Mouse (Mus musculus): ENCODE measurements around the gene Cyp2w1. TPM values are rescaled to one million over a fixed set of nuclear protein-coding genes. Genes with fewer than 3 reads are reported as not detected.
A peak's percentile ranks its signal among the peaks of the same experiment; 100 is the strongest.

Gene Cyp2w1
- total RNA-seq (2021) = not detected

DNA sequence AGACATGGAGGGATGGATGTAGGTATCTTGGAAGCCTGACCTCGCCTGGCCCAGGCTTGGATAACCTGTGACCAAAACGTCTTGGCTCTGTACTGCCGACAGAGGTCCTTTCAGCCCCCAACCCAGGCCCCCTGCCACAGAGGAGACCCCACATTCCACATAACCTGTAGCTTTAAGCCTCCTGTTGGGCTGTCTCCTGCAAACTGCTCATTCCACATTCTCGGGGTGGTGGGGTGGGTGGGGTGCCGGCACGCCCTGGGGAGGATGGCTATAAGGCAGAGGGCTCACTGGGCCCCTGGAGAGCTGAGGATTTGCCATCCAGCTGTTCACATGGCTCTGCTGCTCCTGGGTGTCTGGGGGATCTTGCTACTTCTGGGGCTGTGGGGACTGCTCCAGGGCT is at the start of gene Cyp2w1:
Gene Cyp2w1 (plus strand): TSS at position 301 of the 400 bp plus-strand sequence.
- no peak for DNase-seq

DNA sequence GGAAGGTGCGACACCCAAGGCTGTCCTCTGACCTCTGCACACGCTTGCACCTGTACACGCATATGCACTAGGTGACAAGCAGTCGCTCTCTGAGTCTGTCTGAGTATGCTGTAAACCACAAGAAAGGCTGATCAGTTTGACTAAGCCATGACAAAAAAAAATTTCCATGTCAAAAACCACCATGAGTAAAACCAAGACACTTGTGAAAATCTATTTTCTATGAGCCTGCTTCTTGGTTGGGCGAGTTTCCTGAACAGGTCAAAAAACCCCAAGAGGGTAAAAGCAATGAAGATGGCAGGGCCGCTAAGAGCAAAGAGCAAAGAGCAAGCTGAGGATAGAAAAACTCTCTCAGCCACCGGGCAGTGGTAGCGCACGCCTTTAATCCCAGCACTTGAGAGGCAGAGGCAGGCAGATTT is 48.8 kb upstream of the Cyp2w1 start:
- no peak for DNase-seq

DNA sequence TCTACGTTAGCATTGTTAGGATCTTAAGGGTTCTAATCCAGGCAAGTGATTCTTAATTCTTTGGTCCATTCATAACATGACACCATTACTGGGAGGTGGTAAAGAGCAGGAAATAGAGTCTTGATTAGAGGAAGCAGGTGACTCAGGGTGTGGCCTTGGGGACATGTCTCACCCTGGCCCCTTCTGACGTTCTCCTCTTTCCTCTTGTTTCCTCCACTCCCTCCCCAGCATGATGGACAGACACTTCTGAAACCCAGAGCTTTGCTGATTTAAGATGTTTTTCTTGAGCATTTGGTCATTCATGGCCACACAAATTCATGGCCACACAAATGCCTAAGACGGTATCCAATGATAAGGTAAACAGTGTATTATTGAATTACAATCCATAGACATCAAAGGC is 42.5 kb upstream of the Cyp2w1 start:
- DNase-seq = no peak

DNA sequence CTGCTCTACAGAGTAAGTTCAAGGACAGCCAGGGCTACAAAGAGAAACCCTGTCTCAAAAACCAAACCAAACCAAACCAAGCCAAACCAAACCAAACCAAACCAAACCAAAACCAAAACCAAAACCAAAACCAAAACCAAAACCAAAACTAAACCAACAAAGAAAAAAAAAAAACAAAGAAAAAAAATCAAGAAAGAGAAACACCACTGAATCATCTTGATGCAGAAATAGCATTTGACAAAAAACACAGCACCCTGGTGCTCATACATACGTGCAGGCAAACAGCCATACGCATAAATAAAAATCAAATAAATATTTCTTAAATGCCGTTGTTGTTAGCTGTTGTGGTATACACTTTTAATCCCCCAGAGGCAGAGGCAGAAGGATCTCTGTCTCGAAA is 41.9 kb upstream of the Cyp2w1 start:
- no peak for DNase-seq

DNA sequence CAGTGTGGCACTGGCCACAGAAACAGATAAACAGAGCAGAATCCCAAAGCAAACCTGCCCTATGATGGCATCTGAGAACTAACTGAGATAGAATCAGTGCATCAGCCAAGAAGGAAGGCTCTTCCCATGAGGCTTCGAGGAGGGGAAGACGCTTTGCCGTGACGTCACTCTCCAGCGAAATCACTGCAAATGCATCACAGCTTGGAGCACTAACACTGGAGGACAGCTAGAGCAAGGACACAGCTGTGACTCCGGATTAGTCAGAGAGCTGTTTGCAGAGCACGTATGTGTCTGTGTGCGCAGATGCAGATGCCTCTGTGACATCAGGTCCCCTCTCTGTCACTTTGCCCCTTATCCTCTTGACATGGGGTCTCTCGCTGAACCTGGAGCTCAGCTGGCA is 40.6 kb upstream of the Cyp2w1 start:
- no peak for DNase-seq

DNA sequence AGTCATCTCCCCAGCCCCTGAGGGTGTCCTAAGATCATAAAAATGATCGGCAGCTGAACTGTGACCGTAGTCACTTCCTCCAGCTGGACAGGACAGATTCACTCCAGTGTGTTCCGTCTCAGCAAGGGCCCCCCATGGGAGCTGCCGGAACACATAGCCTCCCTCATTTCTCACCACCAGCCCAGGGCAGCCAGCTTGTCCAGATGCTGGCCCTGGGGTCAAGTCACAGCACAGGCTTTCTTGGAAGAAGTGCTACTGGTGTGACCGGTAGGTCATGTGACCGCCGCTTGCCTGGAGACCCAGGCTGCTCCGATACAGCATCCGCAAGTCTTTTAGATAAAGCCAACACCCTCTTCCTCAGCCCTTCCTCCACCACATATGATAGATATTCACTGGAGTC is 38.9 kb upstream of the Cyp2w1 start:
- no peak for DNase-seq

DNA sequence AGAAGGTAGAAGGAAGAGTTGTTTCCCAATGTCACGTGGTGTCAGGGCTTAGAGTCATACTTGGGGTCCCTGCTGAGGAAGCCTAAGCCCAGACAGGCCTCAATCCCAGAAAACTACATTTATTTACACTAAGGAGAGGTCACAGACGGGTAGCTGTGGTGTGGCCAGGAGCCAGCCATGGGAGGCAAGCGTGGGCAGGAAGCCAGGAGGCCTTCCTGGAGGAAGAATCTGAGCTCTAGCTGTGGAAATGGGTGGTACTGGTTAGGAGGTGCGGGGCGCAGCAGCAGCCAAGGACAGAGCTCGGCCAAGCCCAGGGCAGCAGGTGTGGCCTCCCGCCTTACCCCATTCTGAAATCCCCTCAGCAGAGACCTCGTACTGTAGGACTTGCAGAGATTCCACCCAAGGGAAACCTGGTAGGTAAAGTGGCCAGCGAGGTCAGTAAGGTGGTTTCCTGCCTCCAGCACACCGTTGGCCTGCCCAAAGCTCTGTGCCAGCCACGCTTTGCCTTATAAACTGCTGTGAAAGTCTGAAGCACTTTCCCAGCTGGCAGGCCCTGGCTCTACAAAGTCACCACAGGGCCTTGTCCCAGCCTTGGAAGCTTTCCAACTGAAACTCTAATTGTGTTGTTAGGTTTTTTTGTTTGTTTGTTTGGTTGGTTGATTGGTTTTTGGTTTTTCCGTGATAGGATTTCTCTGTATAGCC is 37.3 kb upstream of the Cyp2w1 start:
- no peak for DNase-seq

DNA sequence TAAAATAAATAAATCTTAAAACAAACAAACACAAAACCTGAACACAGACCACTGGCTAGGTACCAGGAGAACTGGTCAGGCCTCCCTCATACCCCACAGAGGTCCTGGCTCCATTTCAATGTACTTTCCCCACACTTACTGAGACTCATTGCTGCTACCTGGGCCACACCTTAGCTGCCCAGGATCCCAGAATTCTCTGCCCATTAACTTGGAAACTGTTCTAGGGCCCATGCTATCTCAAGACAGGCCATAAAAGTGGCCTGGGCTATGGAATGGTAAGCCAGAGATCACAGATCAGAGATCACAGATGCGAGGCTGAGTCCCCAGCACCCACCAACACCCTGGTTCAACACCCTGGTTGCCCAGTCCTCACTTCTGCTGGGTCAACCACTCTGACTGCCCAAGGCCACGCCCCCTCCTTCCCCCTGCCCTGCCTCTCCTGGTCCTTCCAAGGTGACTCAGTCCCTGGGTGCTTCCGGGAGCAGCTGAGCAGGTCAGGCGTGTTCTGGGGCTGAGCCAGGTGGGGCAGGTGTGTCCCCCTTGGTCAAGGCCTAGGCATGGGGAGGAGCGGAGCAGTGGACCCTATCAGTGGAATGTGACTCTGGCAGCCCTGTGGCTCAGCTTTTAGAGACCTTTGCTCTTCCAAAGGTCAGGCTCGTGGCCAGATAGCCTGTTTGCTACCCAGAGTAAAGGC is 35.3 kb upstream of the Cyp2w1 start:
- DNase-seq = no peak

DNA sequence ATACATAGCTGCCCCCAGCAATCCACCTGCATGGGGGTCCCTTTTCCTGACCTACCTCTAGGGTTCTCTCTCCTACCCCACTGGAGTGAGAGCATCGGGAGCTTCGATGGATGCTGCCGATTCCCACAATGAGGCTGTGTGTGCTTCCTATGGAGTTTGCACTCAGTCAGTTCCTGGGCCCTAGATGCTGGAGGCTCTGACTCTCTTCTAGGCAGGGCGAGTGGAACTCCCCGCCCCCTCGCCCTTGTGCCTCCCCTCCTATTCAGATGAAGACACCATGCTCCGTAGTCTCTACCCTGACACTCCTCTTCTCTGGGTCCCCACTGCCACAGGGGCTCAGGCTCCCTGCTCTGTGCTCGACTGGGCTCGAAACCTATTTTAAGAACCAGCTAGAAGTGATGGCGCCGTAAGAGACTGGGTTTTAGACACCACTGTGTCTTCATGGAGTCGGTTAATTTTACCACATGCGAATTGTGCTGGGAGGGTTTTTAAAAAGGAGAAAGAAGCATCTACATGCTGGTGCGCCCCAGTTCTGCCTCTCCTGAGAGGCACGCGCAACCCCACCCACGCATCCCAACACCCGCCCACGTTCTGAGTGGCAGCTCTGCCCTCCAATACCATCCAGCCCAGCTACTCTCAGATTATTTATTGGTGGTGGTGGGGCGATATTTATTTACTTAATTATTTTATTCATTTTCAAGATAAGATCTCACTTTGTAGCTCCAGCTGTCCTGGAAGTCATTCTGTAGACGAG is 34.5 kb upstream of the Cyp2w1 start:
- DNase-seq = no peak

DNA sequence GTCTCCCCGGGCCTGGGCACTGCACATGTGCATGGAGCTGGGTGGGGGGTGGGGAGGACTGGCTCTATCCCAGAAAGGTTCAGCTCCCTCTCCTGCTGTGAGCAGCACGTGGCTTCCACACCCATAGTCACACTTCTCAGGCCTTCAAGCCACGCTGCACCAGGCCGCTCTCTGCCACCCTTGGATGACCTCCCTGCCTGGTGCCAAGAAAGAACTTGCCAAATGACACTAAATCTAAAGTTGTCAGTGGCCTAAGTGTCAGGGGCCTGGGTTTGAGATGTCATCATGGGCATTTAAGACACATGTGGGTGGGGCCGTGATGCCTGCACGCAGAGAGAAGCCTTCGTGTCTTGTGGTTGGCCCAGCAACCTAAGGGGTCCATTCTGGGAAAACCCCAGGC is 32.0 kb upstream of the Cyp2w1 start:
- no peak for DNase-seq

DNA sequence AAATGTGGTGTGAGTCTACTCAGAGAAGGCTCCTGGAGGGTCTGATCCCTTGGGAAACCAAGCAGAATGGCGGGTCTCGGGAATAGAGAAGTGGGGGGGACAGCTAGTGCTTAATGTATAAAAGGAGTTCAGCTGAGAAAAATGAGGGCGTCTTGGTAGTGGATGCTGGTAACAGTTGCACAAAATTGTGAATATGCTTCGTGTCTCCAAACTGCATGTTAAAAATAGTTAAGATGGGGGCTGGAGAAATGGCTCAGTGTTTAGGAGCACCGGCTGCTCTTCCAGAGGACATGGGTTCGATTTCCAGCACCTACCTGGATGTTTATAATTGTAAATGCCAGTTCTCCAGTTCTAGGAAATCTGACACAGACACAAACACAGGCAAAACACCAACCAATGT is 31.1 kb upstream of the Cyp2w1 start:
- DNase-seq = no peak

DNA sequence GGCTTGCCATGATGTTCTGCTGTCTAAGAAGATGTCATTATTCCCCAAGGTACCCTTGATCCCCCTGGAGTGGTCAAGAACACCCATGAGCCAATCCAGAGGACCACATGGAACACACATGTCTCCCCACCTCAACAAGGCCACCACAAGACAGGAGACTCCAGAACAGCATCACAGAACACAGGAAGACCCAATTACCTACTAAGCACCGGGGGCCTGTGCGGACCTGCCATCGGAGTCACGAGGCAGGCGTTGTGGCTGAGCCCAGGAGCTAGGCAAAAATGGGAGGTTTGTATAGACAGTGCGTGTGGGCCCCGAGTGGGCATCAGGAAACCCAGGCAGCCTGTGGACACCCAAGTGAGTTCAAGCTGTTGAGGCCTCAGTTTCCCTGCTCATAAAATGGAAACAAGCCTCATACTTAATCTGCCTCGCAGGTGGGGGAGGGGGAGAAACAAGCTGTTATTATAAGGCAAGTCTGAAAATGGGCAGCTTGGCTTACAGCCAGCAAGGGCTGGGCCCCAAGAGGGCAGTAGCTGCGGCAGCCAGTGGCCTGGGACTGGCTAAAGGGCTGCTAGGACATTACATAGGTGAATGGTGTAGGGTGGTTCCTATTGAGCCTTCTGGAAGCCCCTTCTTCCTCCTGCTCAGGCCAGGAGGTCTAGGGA is 29.0 kb upstream of the Cyp2w1 start:
- DNase-seq = peak; percentile 36

DNA sequence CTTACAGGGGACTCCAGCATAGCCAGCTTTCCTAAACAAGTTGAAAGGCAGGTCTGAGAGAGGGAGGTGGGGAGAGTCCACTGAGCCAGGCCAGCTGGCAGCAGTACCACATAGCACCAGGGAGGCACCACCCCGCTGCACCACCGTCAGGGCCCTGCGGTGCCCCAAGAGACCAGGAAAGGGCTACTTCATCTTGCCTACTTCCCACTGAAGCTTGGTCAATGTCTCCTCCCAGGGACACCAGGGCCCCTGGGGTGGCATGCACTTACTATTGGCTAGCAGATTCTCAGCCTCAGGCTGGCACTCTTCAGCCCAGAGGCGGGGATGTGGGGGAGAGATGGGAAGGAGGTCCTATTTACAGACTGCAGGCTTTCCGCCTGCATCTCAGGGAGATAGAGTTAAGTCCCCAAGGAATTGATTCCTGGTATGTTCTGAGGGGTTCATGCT is 28.3 kb upstream of the Cyp2w1 start:
- DNase-seq = no peak

DNA sequence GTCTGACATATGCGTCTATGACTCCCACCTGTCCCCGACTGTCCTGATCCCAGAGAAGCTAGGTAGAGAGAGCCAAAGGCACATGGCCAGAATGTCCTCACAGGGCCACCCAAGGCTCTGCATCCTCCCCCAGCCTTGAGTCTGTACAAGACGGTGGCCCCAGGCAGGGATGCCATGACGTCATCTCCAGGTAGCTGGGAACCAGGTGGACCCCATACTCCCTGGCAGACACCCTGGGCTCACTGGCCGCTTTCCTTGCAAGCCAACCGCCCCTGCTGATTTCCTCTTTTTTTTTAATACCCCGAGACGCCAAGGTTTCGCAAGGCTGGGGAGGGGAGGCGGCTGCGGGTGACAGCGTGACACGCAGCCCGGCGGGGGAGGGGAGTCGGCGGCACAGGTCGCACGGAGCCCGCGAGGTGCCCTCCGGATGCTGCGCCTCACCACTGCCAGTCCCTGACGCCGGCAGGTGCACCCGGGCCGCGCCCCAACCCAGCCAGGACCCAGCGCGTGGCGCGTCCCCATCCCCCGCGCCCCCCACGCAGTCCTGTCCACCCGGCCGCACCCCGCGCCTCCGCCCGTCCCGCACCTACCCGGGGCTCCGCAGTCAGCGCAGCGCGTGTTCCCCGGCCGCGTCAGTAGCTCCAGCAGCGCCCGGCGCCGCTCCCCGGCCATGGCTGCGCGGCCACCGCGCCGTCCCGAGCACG is 27.6 kb upstream of the Cyp2w1 start:
- no peak for DNase-seq

DNA sequence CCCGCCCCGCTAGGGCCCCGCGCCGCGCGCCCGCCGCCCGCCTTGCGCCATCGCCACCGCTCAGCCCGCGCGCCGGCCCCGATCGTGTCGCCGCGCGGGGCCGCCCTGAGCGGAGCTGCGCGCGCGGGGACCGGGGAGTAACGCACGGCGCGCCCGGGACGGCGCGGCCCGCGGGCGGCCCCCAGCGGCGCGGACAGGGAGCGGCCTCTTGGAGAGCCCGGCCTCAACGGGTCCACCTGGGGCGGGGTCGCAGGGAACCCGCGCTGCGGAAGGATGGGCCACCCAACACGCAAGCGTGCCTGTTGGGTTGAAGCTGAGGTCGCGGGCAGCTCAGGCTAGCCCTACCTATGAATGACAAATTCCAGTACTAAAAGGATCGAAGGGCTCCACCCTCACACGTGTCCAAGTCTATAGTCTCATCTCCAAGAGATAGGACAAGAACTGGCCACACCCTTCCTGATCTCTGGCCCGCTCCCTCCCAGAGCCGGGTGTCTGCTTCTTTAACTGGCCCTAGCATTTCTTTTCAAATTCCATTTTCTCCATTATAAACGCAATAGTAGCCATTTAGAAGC is 26.9 kb upstream of the Cyp2w1 start, which contains the start of gene Adap1:
Gene Adap1 (minus strand): TSS at position 228 of the 572 bp plus-strand sequence.
- peak; percentile 65 for DNase-seq

DNA sequence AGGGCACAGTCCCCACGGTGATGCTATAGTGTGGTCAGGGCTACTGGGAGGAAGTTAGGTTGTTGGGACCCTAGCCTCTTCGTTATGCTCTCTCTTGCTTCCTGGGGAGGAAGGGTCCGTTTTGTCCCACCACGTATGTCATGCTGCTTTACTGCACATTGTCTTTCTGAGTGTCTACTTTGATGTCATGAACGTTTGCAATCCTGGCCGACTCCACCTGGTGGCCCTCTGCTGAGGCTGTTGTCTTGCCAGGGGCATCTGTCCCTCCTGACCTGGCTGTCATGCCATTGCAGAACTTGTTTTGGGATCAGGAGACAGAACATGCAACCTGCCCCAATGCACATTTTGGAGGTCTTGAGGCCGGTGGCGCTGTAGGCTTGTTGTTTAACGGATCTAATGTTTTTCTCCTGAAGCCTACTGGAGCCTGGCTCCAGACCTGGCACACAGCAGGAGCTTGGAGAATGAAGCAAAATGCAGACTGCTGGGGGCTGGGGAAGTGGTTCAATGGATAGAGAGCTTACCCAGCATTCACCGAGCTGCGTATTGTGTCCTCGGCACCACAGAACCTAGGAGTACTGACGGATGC is 26.2 kb upstream of the Cyp2w1 start:
- DNase-seq = no peak

DNA sequence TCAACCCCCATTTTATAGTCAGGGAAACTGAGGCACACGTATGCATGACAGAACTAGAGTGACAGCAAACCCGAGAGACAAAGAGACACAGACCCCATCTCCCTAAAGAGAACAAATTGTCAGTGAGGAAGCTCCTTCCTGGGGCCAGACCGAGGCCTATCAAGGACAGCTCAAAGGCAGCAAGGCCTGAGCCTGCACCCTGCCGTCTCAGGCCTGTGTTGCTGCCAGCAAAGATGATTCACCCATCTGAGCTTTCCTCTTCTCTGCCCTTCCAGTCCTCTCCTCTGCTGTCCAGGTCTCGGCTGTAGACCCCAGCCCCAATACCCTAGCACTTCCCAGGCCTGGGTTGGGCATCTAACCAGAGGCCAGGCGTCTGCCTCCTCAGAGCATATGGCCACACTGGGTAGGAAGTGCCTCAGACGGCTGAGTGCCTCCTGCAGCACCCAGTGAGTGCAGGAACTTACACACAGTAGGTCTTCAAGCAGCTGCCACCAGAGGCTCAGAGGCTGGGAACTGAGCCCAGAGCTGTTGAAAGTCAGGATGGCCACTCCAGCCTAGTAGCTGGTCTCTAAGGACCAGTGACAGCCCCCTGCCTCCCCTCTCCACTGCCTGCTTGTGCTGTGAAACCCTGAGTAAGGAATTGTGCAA is 25.3 kb upstream of the Cyp2w1 start:
- DNase-seq = no peak

DNA sequence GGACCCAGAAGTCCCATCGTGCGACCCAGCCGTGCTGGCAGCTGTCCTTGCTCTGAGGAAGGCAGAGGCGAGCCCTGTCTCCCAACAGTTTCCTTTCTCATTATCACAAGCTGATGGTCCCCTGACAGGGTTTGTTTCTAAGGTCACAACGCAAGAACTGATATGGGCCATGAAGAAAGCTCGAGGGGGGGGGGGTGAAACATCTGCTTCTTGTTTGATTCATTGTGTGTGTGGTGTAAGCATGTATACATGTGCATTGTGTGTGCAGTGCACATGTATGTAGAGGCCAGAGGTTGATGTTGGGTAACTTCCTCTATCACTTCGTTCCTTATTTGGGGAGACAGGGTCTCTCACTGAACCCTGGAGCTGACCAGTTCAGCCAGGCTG is 24.8 kb upstream of the Cyp2w1 start:
- DNase-seq = no peak

DNA sequence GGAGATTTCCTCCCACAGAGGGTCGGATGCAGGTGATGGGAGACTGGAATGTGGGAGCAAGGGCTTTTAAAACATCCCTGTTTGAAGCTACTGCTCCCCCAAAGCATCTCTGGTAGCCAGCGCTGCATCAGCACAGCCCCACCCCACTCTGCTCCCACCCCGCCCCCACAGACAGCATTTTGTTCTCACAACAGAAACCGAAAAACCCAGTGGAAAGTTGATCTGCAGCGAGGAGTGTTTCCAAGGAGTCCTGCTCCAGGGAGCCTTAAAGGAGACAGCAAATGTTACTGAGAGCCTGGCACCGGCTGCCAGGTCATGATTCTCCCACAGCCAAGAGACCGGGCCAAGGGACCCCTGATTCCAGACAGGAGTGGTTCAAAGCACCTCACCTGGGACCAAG is 21.7 kb upstream of the Cyp2w1 start:
- no peak for DNase-seq

DNA sequence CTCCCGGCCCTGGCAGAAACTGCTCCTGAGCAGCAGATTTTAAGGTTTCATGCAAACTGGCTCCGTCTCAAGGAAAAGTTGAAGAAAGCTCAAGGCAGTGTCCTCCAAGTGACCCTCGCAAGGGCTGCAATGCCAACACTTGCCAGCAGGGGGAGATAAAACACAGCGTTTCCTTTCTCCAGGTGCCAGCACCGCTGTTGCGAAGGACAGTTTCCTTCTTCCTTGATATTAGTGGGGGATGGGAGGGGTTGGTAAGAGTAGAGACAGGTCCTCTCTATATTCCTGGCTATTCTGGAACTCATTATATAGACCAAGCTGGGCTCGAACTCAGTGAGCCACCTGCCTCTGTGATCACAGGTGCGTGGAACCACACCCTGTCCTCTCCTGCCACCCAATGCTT is 20.7 kb upstream of the Cyp2w1 start:
- DNase-seq = peak; percentile 91

Measured in heart, postnatal 4 days (tissue).